Mouse (Mus musculus) splenic B cell, adult 2 months (primary cell): ENCODE data around the gene Ddr2.
"Not testable (repeated sequence)": the region's sequence is repeated elsewhere in the genome, so short reads cannot be mapped to it uniquely, and the experiment has no call there.

Experiments used
- DNase-seq: peaks from one replicate; pipeline ENCODE4 v3.0.0-alpha.2; 2011; ENCODE audit warnings: low read depth, low spot score
- H3K27me3 ChIP-seq: 2 replicates; pipeline ENCODE4 v1.6.1; 2012; ENCODE audit warnings: mild to moderate bottlenecking, low read length, moderate library complexity, mixed read lengths; ENCODE audit not compliant: control insufficient read depth, poor library complexity, insufficient read depth, severe bottlenecking
- H3K36me3 ChIP-seq: 2 replicates; pipeline ENCODE4 v1.6.1; 2012; ENCODE audit warnings: mild to moderate bottlenecking, low read length, moderate library complexity, mixed read lengths; ENCODE audit not compliant: control insufficient read depth, poor library complexity, insufficient read depth, severe bottlenecking

The Ddr2 gene

GRCm38 (mm10) chr1:170039402-170039801 lies 71.2 kb downstream of the Ddr2 start:
- no peaks in the 10 kb centered on the region for H3K36me3 ChIP-seq
- peak; percentile 1 for DNase-seq
- H3K27me3 ChIP-seq: no peaks in the 10 kb centered on the region

GRCm38 (mm10) chr1:170035575-170035974 lies 75.0 kb downstream of the Ddr2 start:
- no peak for DNase-seq
- Histone ChIP-seq H3K36me3 (no peaks in the 10 kb centered on the region), H3K27me3 (no peaks in the 10 kb centered on the region)

- DNase-seq: no peak
- H3K36me3 ChIP-seq: no peaks in the 10 kb centered on the region
- no peaks in the 10 kb centered on the region for H3K27me3 ChIP-seq
Measured at GRCm38 (mm10) chr1:170034961-170035360, 75.6 kb downstream of the Ddr2 start.

GRCm38 (mm10) chr1:170031656-170032055 lies 78.9 kb downstream of the Ddr2 start:
- Histone ChIP-seq H3K27me3 (no peaks in the 10 kb centered on the region), H3K36me3 (no peaks in the 10 kb centered on the region)
- DNase-seq: no peak

GRCm38 (mm10) chr1:170014784-170015183 lies 95.8 kb downstream of the Ddr2 start:
- Histone ChIP-seq H3K27me3 (no peaks in the 10 kb centered on the region), H3K36me3 (no peaks in the 10 kb centered on the region)
- DNase-seq: no peak

- H3K36me3 ChIP-seq: no peaks in the 10 kb centered on the region
- H3K27me3 ChIP-seq: no peaks in the 10 kb centered on the region
- no peak for DNase-seq
Measured at GRCm38 (mm10) chr1:170010716-170011505, 99.7 kb downstream of the Ddr2 start.

- DNase-seq: no peak
- H3K36me3 ChIP-seq: no peaks in the 10 kb centered on the region
Measured at GRCm38 (mm10) chr1:170009296-170009695, 101.3 kb downstream of the Ddr2 start.

GRCm38 (mm10) chr1:170008432-170009220 lies 101.9 kb downstream of the Ddr2 start:
- no peaks in the 10 kb centered on the region for H3K27me3 ChIP-seq
- H3K36me3 ChIP-seq: no peaks in the 10 kb centered on the region
- no peak for DNase-seq

More at GRCm38 (mm10) chr1:170009296-170009695, 101.3 kb downstream of the Ddr2 start:
- H3K27me3 ChIP-seq: no peaks in the 10 kb centered on the region

- H3K36me3 ChIP-seq: no peaks in the 10 kb centered on the region
- no peak for DNase-seq
Measured at GRCm38 (mm10) chr1:170006516-170006915, 104.0 kb downstream of the Ddr2 start.

GRCm38 (mm10) chr1:170005297-170005696 lies 105.3 kb downstream of the Ddr2 start:
- Histone ChIP-seq H3K36me3 (no peaks in the 10 kb centered on the region), H3K27me3 (no peaks in the 10 kb centered on the region)
- DNase-seq: no peak

More at GRCm38 (mm10) chr1:170006516-170006915, 104.0 kb downstream of the Ddr2 start:
- H3K27me3 ChIP-seq: no peaks in the 10 kb centered on the region

- not testable (repeated sequence) for H3K27me3 ChIP-seq, DNase-seq
Measured at GRCm38 (mm10) chr1:169993901-169994300, 116.7 kb downstream of the Ddr2 start.

GRCm38 (mm10) chr1:169986166-169986565 lies 124.4 kb downstream of the Ddr2 start:
- Histone ChIP-seq H3K36me3 (no peaks in the 10 kb centered on the region), H3K27me3 (no peaks in the 10 kb centered on the region)
- no peak for DNase-seq

More at GRCm38 (mm10) chr1:169993901-169994300, 116.7 kb downstream of the Ddr2 start:
- H3K36me3 ChIP-seq: not testable (repeated sequence)

- no peak for DNase-seq
- Histone ChIP-seq H3K36me3 (no peaks in the 10 kb centered on the region), H3K27me3 (no peaks in the 10 kb centered on the region)
Measured at GRCm38 (mm10) chr1:169977621-169978020, 132.9 kb downstream of the Ddr2 start.

GRCm38 (mm10) chr1:169971998-169972397 lies 138.6 kb downstream of the Ddr2 start:
- H3K27me3 ChIP-seq: no peaks in the 10 kb centered on the region
- H3K36me3 ChIP-seq: no peaks in the 10 kb centered on the region
- no peak for DNase-seq

- no peak for DNase-seq
Measured at GRCm38 (mm10) chr1:169970936-169971335, 139.6 kb downstream of the Ddr2 start.

More at GRCm38 (mm10) chr1:169970936-169971335, 139.6 kb downstream of the Ddr2 start:
- Histone ChIP-seq H3K27me3 (no peaks in the 10 kb centered on the region), H3K36me3 (no peaks in the 10 kb centered on the region)
